Mouse (Mus musculus): Measurements from ENCODE around the gene Nkpd1. TPM values are rescaled to one million over a fixed set of nuclear protein-coding genes. Genes with fewer than 3 reads are reported as not detected.

The Nkpd1 gene
- total and polyA plus RNA-seq, 3 experiments, result 1.1 to 2.1 (median 1.9) TPM

DNA sequence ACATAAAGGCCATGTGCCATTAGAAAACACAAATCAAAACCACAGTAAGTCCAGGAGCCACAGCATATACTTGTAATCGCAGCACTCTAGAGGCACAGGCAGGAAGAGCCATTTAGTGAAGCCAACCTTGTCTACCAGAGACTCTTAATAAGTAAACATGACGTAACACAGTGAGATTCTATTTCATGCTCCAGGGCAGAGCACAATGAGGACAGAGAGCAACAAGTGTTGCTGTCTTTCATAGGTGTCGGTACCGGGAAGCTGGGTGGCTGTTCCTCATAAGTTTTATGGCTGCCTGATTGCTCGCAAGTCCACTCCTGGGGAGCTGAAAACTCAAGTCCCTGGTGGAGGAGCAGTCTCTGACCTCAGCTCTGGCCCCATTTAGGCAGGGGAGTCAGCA lies 34.0 kb downstream of the Nkpd1 start:
- H3K79me2 ChIP-seq (replicated peaks; ENCODE audit: control insufficient read depth, extremely low read depth, insufficient read depth, poor library complexity, severe bottlenecking), result peaks cover 35% of the 10 kb centered on the region
- peaks cover 0 to 4% of the 10 kb centered on the region in 2 experiments; a peak in 1 of 4 replicates for H3K4me1 ChIP-seq (ENCODE audit: control insufficient read depth in 1 of 2, insufficient read depth in 2 of 2)
- H3K27ac ChIP-seq (ENCODE audit: insufficient read depth, low read depth), result no peak overlapping the region
- dilution Hi-C loops (cut with MboI; ENCODE audit: extremely low pct_ligation_motif_present, extremely low pct_unique_long_range_greater_than_20kb, low sequenced_read_pairs) (no loop called here), in situ Hi-C loops (cut with MboI; ENCODE audit: low pct_ligation_motif_present, low pct_unique_long_range_greater_than_20kb, low sequenced_read_pairs) (loop anchor here (25.0 kb wide), 1 partner anchor 139 kb away; the partner anchor contains the start of genes Ckm and Klc3)
- TF ChIP-seq ELF1 (IDR thresholded peaks at IDR 0.05; ENCODE audit: low read depth, low read length) (no peak), POLR2A (IDR thresholded peaks at IDR 0.05; ENCODE audit: low read depth, low read length) (no peak)
- no peak for DNase-seq (ENCODE audit: extremely low read depth)
- H3K9me3 ChIP-seq (replicated peaks; ENCODE audit: low read length), result no peaks in the 10 kb centered on the region
- no peak overlapping the region for H3K9ac ChIP-seq (ENCODE audit: insufficient read depth, low read depth)
- no peak overlapping the region for H3K4me3 ChIP-seq (replicated peaks in 1 of 3; ENCODE audit: low read depth in 2 of 3, low read length in 2 of 3, poor library complexity in 1 of 3)
- H3K36me3 ChIP-seq (replicated peaks in 1 of 2; ENCODE audit: control insufficient read depth in 1 of 2, insufficient read depth in 1 of 2, low read length in 1 of 2), result peaks cover 35 to 92% of the 10 kb centered on the region in 2 experiments
- H3K4me2 ChIP-seq (ENCODE audit: insufficient read depth, low read depth, poor library complexity, severe bottlenecking), result no peak overlapping the region
- H3K27me3 ChIP-seq (replicated peaks), result no peaks in the 10 kb centered on the region

DNA sequence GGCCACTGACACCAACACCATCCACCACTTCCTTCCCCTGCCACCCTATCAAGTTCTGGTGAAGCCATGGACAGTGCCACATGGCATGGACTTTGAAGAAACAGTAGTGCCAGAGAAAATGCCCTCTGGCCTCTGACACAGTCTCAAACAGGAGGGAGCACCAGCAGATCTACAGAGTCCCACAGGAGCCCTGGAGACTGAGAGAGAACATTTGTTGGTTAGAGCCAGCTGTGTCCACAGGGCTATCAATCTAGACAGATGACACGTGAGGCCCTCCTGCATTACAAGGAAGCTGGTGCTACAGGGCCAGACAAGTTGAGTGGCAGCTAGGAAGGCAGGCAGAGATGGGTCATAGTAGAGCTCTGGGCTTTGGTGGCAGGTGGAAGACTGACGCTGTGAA lies 34.8 kb downstream of the Nkpd1 start:
- TF ChIP-seq NRF1 (IDR thresholded peaks at IDR 0.05; ENCODE audit: low read depth, low read length) (no peak), ZC3H11A (IDR thresholded peaks at IDR 0.05; ENCODE audit: low read depth, low read length) (no peak), JUND (conservative IDR thresholded peaks at IDR 0.05; ENCODE audit: low read depth, low read length) (no peak), MEF2A (IDR thresholded peaks at IDR 0.05; ENCODE audit: borderline replicate concordance, low read depth, low read length) (no peak), ZMIZ1 (IDR thresholded peaks at IDR 0.05; ENCODE audit: low read depth, low read length) (no peak), E2F4 (IDR thresholded peaks at IDR 0.05; ENCODE audit: insufficient replicate concordance, low read depth, low read length) (no peak), MAX (IDR thresholded peaks at IDR 0.05; ENCODE audit: low read length) (no peak), TBP (conservative IDR thresholded peaks at IDR 0.05; ENCODE audit: low read depth, low read length) (no peak), SIN3A (IDR thresholded peaks at IDR 0.05; ENCODE audit: low read length) (no peak), BHLHE40 (IDR thresholded peaks at IDR 0.05; ENCODE audit: low read depth, low read length) (no peak), HCFC1 (IDR thresholded peaks at IDR 0.05; ENCODE audit: low read depth, low read length) (no peak), POLR2AphosphoS2 (IDR thresholded peaks at IDR 0.05; ENCODE audit: low read depth, low read length) (no peak), ETS1 (conservative IDR thresholded peaks at IDR 0.05; ENCODE audit: low read depth, low read length) (no peak), TCF12 (IDR thresholded peaks at IDR 0.05; ENCODE audit: low read depth, low read length) (no peak)
- Histone ChIP-seq H3K4me2 (ENCODE audit: insufficient read depth, low read depth, poor library complexity, severe bottlenecking) (no peak overlapping the region), H3K27ac (ENCODE audit: insufficient read depth, low read depth) (no peak overlapping the region), H3K4me1 (ENCODE audit: control insufficient read depth in 1 of 2, insufficient read depth in 2 of 2) (no peaks in the 10 kb centered on the region), H3K36me3 (replicated peaks in 1 of 2; ENCODE audit: control insufficient read depth in 1 of 2, insufficient read depth in 1 of 2, low read length in 1 of 2) (peaks cover 35 to 92% of the 10 kb centered on the region in 2 experiments), H3K27me3 (replicated peaks) (no peaks in the 10 kb centered on the region), H3K9me3 (replicated peaks; ENCODE audit: low read length) (no peaks in the 10 kb centered on the region), H3K4me3 (replicated peaks in 1 of 3; ENCODE audit: low read depth in 2 of 3, low read length in 2 of 3, poor library complexity in 1 of 3) (no peak overlapping the region), H3K9ac (ENCODE audit: insufficient read depth, low read depth) (no peak overlapping the region), H3K79me2 (replicated peaks; ENCODE audit: control insufficient read depth, extremely low read depth, insufficient read depth, poor library complexity, severe bottlenecking) (peaks cover 35% of the 10 kb centered on the region)
- dilution Hi-C loops (cut with MboI; ENCODE audit: extremely low pct_ligation_motif_present, extremely low pct_unique_long_range_greater_than_20kb, low sequenced_read_pairs), result no loop called here
- DNase-seq (ENCODE audit: extremely low read depth), result no peak
- in situ Hi-C loops (cut with MboI; ENCODE audit: low pct_ligation_motif_present, low pct_unique_long_range_greater_than_20kb, low sequenced_read_pairs), result loop anchor here (25.0 kb wide), 1 partner anchor 140 kb away; the partner anchor contains the start of genes Ckm and Klc3

Measured in CH12.LX (cell line).